Comparison of ENCODE assay signal across 7 mouse cellular contexts in genomic region chr9:56200645-56201314, GRCm38 (mm10). TPM values are rescaled to one million over a fixed set of nuclear protein-coding genes. Genes with fewer than 3 reads are reported as not detected.
DNase-seq lines count a peak whose midpoint lies in the region; ATAC-seq lines count a peak whose summit lies in the region.

No protein-coding gene starts in this region.

- H3K4me2 ChIP-seq in intestine, embryonic 15.5 days (replicated peaks), result peak overlapping the region; percentile 39; the same call in 1 of the 2 replicates
- H3K4me2 ChIP-seq in midbrain, embryonic 14.5 days (ENCODE audit: low read length), result no peak overlapping the region

- 0 out of 2 replicates have a peak, but pooled peaks cover 2% of the 10 kb centered on the region for H3K36me3 ChIP-seq in intestine, embryonic 15.5 days
- no peaks in the 10 kb centered on the region for H3K36me3 ChIP-seq in midbrain, embryonic 14.5 days (ENCODE audit: control insufficient read depth, insufficient read depth, low read length)

- H3K4me3 ChIP-seq in intestine, embryonic 15.5 days (replicated peaks), result no peak overlapping the region
- H3K4me3 ChIP-seq in midbrain, embryonic 14.5 days (replicated peaks; ENCODE audit: low read depth, low read length), result no peak overlapping the region

- H3K9ac ChIP-seq in intestine, embryonic 15.5 days, result no peak overlapping the region
- no peak overlapping the region for H3K9ac ChIP-seq in midbrain, embryonic 14.5 days (replicated peaks; ENCODE audit: low read length)

- no peaks in the 10 kb centered on the region for H3K4me1 ChIP-seq in intestine, embryonic 15.5 days (replicated peaks)
- H3K4me1 ChIP-seq in midbrain, embryonic 14.5 days (ENCODE audit: control insufficient read depth, insufficient read depth, low read length), result no peaks in the 10 kb centered on the region

- ATAC-seq in intestine, embryonic 15.5 days, result peak; percentile 77; the same call in 1 of the 2 replicates
- ATAC-seq in midbrain, embryonic 14.5 days (ENCODE audit: low FRiP score, low TSS enrichment), result no peak

- WGBS in intestine, embryonic 15.5 days, result 31% methylated on average over 14 of the region's 14 CpGs
- WGBS in midbrain, embryonic 14.5 days, result 43% methylated on average over 14 of the region's 14 CpGs

- H3K27me3 ChIP-seq in intestine, embryonic 15.5 days (replicated peaks), result no peaks in the 10 kb centered on the region
- no peaks in the 10 kb centered on the region for H3K27me3 ChIP-seq in midbrain, embryonic 14.5 days (ENCODE audit: control insufficient read depth, insufficient read depth, low read length)

- intact Hi-C loops in left cerebral cortex, postnatal 14 days (cut with DNase I), result no loop called here

- no peak overlapping the region for H3K27ac ChIP-seq in intestine, embryonic 15.5 days
- no peak overlapping the region for H3K27ac ChIP-seq in midbrain, embryonic 14.5 days (replicated peaks; ENCODE audit: low read depth, low read length)

- no peaks in the 10 kb centered on the region for H3K9me3 ChIP-seq in intestine, embryonic 15.5 days
- H3K9me3 ChIP-seq in midbrain, embryonic 14.5 days (ENCODE audit: control insufficient read depth, low read length), result no peaks in the 10 kb centered on the region

- peak; percentile 68 for DNase-seq in adipocyte (ENCODE audit: low spot score)
- peak; percentile 87 for DNase-seq in cerebellum, postnatal 36 days
- DNase-seq in gastrocnemius, postnatal 10 days, result peak; percentile 89
- peak; percentile 88 to 91 for DNase-seq in left cerebral cortex, postnatal 14 days (ENCODE audit: low spot score in 2 of 2)
- DNase-seq in midbrain, embryonic 14.5 days, result peak; percentile 94
- peak; percentile 54 to 78 for DNase-seq in spleen, adult 18-20 months

RNA-seq across cellular contexts. Expression of gene Tspan3, which starts 35.5 kb away (rescaled TPM):
- 100 to 1,000 TPM; 158 to 160 TPM for total RNA-seq in gastrocnemius, postnatal 10 days (2021)
- polyA plus RNA-seq in intestine, embryonic 15.5 days (2015; fragmentation: Nextera tagmentation; extraction: Ambion mirVana), result 404 and 411 TPM in 2 replicates
- total RNA-seq in left cerebral cortex, postnatal 14 days (2021), result 100 to 1,000 TPM; 415 to 420 TPM
- 555 and 629 TPM in 2 replicates for polyA plus RNA-seq in midbrain, embryonic 14.5 days (2014; fragmentation: Nextera tagmentation; extraction: Ambion mirVana)
